Mouse (Mus musculus): ENCODE measurements around the gene Egfl8. TPM values are rescaled to one million over a fixed set of nuclear protein-coding genes. Genes with fewer than 3 reads are reported as not detected.

Gene Egfl8
- total RNA-seq, 2 experiments from 2014 or later, result 2.1 to 2.7 TPM

DNA sequence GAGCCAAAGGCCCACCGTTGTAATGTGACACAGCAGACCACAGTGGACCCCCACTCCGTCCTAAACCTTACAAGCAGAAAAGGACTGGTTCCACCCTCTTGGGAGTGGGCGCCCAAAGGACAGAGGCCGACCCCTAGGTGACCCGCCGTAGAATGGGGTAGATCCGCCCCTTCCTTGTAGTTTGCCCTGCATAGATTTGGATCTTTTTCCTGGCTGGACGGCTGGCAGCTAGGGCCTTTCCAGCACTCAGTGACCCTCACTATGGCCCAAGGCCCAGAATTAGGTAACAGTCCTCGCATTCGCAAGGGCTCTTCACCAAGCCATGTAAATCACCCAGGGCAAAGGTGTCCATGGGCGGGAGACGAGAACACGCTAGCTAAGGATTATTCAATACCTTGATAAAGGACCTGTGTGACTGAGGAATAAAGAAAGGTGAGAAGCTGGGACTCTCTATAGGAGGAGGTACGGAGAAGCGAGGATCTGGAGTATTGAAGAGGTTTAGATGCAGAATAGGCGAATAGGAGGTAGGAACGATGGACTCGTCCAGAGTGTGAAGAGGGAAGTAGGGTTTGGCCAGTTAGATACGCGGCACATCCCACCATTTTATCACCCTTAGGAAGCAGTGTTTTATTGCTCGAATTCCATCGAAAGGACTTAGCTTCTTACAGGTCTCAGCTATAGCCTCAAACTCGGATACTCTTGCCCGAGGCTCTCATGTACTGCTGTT is 11.1 kb downstream of the Egfl8 start:
- no peak for DNase-seq
- intact Hi-C loops (cut with DNase I), result loop anchor here (10.0 kb wide), 1 partner anchor 480 kb away; the partner anchor contains the start of gene Brd2

DNA sequence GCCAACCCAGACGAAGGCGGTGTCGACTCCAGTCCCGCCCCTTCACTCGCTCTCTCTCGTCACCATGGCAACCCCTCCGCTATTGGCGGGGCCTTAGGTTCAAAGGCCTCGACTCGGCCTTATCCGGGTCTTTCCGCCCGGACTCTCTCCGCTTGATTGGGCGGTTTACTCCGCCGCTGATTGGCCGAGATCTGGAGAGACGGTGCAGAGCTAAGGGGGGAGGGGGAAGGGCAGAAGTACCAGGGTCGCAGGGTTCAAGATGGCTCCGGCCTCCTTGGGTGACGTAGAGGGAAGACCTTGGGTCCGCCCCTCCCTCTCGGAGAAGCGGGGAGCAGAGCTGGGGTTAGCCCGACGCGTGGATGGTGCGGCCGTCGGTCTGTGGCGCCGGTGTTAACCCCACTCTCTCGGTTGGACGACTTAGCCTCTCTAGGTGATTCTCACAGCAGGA is 11.7 kb downstream of the Egfl8 start, which contains the start of gene Agpat1:
Gene Agpat1, plus strand, starts transcription at position 202 of the 448 bp plus-strand sequence.
- DNase-seq, result peak; percentile 96 to 98
- intact Hi-C loops (cut with DNase I), result loop anchor here (10.0 kb wide), 1 partner anchor 479 kb away; the partner anchor contains the start of gene Brd2

DNA sequence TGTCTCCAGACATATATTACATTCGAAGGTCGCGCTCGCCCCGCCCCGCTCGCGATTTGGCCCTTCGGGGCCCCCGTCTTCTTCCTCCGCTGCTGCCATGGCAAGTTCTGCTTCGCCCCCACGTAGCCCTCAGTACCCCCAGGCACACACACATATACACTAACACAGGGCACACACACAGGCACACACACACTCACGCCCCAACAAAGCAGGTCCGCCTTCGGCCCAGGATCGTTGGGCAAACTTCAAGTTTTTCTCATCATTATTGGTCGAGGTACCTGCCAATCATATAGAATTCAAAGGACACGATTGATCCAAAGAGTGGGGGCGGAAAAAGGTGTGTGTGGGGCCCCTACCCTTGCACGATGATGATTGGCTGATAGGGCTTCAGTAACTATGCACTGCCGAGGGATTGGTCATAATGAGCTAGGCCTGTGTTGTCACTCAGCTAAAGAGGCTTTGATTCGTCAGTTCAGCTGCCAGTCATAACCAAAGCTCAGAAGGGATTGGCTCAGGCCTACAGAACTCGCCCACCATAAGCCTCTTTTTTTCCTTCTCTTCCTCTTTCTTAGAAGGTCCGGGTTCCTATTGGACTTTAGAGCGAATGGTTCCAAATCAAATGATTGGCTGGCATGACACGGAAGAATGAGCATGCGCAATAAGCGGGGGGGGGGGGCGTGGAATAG is 12.3 kb downstream of the Egfl8 start, which contains the start of gene Rnf5:
Gene Rnf5, minus strand, starts transcription at position 316 of the 686 bp plus-strand sequence.
- intact Hi-C loops (cut with DNase I), result loop anchor here (1.0 to 10.0 kb wide), 2 partner anchors 10 to 479 kb away; partner anchors contain the start of gene Brd2
- DNase-seq, result peak; percentile 96 to 98

DNA sequence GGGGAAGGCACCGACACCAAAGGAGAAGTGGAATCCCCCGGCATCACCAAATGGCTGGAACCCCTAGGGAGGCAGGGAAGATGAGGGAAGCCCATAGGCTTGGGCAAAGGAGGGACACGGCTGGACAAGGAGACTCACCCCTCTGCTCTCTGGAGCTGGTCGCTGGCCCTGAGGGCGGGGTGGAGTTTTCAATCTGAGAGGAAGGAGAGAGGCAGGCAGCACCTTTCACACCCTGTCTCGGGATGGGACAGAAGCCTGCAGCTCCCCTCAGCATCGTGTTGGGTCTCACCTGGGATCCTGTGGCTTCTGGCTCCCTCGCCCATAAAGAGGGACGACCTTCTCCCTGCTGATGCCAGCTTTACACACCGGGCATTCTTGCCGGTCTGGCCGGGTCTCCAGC is 14.0 kb downstream of the Egfl8 start:
- intact Hi-C loops (cut with DNase I), result loop anchor here (10.0 kb wide), 1 partner anchor 477 kb away; the partner anchor contains the start of gene Brd2
- DNase-seq, result no peak

DNA sequence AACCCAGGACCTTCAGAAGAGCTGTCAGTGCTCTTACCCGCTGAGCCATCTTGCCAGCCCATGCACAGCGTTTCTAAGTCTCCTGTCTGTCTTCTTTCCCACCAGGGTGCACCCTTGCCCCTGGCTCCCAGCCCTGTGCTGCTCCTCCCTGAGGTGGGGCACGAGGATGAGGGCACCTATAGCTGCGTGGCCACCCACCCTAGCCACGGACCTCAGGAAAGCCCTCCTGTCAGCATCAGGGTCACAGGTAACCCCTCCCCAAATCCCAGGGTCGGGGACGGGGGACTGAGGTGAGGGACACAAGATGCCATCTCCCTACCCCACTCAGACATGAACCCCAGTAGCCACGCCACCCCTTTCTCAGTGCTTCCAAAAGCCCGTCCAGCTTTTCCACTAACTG is 15.9 kb downstream of the Egfl8 start:
- DNase-seq, result no peak
- intact Hi-C loops (cut with DNase I), result loop anchor here (10.0 kb wide), 1 partner anchor 475 kb away; the partner anchor contains the start of gene Brd2

DNA sequence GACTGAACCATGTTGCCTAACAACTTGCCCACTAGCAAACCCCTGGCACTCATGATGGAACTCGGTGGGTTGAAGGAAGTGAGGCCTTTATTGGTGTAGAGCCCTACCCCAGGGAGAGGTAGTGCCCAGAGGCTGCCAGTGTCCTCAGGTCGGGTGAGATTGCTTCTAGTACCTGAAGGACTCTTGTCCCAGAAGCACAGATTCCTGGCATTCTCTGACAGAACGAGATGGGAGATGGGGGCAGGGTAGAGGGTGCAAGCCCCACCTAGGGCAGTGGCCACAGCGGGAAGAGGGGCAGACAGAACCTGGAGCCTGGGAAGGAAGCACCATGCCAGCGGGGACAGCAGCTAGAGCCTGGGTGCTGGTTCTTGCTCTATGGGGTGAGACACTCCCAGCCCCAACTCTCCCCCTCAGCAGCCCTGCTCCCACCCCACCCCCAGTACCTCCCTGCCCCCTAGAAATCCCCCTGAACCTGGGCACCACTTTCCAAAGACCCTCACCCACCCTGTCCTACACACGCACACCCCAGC is 18.1 kb downstream of the Egfl8 start, which contains the start of gene Ager:
Gene Ager, plus strand, starts transcription at position 297 of the 530 bp plus-strand sequence.
- no peak for DNase-seq
- intact Hi-C loops (cut with DNase I), result no loop called here

DNA sequence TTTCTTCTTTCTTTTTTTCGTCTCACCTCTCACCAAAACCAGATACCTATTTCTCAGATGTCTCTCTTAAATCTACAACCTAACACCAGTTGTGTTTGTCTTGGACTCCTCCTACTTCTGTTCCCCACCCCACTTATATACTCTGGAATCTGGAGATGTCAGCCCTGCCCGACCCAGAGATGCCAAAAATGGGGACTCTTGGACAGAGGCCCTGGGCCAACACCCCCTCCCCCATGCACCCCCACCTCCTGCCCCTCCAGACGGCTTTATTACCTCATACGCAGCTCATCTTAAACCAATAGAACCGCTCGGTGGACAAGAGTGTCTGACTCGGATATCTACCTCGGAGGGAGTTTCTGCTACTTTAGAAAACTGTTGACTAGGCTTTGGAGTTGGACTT is 19.7 kb downstream of the Egfl8 start:
- intact Hi-C loops (cut with DNase I), result no loop called here
- DNase-seq, result no peak

DNA sequence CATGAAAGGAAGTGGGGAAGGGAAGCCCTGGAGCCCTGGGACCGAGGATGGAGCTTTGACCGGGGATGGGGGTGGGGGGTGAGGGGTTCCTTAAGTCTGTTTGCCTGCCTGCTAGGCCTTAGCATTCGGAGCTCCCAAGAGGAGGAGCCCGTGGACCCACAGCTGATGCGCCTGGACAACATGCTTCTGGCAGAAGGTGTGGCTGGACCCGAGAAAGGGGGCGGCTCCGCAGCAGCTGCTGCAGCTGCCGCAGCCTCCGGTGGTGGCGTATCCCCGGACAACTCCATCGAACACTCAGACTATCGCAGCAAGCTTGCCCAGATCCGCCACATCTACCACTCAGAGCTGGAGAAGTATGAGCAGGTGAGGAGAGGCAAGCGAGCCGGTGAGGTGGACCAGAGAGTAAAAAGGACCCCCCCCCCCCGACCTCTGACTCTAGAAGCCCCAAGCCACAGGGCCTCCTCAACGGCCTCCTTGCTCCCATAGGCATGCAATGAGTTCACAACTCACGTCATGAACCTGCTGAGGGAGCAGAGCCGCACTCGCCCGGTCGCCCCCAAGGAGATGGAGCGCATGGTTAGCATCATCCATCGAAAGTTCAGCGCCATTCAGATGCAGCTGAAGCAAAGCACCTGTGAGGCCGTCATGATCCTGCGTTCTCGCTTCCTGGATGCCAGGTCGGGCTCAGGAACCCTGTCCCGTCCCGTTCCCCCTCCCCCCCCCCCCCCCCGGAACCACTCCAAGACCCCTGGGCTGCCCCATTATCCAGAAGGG is 21.8 kb downstream of the Egfl8 start:
- peak in 1 of 2 experiments; percentile 32 for DNase-seq
- intact Hi-C loops (cut with DNase I), result loop anchor here (1.0 kb wide), 1 partner anchor 9 kb away; the partner anchor contains the start of gene Rnf5

DNA sequence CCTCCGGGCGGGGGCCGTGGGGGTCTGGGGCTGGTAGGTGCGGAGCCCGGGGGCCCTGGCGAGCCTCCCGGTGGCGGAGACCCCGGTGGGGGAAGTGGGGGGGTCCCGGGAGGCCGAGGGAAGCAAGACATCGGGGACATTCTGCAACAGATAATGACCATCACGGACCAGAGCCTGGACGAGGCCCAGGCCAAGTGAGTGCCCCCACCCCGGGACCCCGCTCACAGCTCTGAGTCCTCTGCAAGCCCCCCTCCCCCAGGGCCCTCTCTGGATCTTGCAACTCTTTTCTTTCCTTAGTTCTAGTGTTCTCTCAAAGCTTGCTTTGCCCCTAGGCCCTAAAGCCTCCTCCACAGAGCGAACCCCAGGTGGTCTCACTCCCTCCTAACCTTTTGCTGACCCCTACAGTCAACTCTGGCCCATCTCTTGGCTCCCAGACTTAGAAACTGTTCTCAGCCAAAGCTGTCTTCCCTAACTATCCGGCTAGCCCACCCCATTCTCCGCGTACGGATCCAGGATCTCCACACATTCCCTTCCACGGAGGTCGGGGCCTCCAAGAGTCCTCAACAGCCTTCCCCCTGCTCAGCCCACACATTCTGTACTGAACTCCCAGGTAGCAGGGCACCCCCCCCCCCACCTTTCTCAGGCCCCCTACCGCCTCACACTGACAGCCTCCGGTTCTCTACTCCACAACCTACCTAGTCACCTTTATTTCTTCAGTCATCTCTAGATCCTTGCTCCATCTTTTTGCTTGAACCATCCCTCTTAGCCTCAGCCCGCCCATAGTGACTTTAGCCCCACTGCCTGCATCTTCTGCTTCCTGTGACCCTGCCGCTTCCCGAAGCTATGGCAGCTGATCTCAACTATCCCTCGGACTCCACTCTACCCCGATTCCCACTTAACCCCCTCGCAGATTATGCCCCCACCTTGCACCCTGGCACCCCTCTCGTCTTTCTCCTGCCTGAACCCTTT is 22.9 kb downstream of the Egfl8 start:
- DNase-seq, result no peak
- intact Hi-C loops (cut with DNase I), result loop anchor here (1.0 kb wide), 1 partner anchor 10 kb away; the partner anchor contains the start of gene Rnf5

DNA sequence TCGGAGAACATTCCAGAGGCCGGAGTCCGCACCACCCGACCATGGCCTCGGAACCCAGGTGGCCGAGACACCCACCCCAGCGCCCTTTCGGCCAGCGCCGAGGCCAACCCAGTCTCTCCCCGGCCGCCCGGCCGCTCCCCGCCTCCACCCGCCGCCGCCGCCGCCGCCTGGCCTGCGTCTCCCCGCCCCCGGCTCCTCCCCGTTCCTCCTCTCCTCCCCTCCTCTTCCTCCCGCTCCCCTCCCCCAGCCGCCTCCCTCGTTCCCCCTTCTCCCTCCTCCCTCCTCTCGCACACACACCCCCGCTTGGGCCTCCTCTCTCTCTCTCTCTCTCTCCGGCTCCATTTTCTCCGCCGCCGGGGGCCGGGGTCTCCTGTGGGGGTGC is 23.8 kb downstream of the Egfl8 start:
- intact Hi-C loops (cut with DNase I), result no loop called here
- DNase-seq, result peak; percentile 92 to 93

DNA sequence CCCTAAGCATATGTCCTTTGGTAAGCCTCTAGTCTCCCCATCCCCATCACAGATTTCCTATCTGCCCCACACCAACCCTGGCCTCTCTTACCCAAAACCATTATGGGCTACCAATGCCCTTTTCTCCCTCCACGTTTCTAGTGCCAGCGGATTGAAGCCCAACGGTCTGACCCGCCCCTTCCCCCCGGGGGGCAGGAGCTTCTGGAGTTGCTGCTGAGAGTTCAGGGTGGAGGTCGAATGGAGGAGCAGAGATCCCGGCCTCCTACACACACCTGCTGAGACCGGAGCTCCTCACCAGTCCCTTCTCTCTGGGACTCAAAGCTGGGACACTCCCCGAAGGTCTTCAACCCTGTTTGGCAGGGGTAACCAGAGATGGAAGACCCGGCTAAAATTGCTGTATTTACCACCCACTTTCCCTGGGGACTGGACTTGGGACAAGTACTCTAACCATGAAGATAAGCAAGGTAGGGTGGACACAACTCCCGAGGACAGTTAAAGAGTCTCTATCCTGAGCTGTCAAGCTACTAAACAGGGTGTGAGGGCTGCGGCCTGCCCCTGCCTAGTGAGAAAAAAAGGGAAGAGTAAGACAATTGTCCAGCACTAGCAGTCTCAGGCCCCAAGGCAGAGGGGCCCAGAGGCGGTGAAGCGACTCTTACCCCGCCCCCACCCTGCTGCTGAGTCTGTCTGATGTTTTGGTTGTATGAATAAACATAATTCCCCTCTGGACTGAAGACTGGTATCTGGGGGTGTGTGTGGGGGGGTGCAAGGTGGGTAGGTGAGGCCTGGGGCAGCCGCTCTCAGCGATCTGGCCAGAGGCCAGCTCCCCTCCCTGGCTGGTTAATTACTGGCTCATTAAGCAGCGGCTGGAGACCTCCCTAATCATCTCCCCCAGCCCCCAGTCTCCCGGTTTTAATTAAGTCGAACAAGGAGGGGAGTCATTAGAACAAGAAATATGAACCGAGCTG is 24.5 kb downstream of the Egfl8 start, which contains the start of gene Pbx2:
Gene Pbx2, plus strand, starts transcription at position 238 of the 965 bp plus-strand sequence.
- intact Hi-C loops (cut with DNase I), result no loop called here
- peak in 1 of 2 experiments; percentile 29 for DNase-seq

DNA sequence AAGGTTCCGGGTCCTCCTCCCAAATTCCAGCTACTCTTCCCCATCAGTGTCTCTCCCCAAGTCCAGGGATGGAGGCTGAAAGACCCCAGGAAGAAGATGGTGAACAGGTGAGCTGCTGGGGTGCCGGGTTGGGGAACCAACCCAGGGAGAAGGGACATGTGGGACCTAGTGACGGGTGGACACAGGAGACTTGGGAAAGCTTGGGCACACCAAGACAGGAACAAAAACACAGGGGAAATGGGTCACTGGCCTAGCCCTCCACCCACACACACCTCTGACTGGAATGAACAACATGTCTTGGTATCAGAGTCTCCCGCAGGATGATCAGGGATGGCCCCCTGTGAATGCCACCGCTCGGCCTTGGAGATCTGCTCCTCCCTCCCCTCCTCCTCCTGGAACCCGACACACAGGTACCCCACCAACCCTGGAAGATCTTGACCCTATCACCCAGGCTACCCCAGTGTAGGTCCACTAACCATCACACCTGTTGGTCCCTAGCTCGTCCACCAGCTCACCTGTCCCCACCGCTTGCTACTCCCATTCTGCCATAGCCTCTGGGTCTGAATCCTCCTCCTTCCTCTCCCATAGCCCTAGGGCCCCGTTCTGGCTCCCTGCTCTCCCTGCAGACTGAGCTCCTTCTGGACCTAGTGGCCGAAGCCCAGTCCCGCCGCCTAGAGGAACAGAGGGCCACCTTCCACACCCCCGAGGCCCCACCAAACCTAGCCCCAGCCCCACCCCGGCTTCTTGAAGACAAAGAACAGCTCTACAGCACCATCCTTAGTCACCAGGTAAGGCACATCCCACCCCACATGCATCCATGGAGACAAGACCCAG is 25.4 kb downstream of the Egfl8 start:
- peak in 1 of 2 experiments; percentile 28 for DNase-seq
- intact Hi-C loops (cut with DNase I), result no loop called here

DNA sequence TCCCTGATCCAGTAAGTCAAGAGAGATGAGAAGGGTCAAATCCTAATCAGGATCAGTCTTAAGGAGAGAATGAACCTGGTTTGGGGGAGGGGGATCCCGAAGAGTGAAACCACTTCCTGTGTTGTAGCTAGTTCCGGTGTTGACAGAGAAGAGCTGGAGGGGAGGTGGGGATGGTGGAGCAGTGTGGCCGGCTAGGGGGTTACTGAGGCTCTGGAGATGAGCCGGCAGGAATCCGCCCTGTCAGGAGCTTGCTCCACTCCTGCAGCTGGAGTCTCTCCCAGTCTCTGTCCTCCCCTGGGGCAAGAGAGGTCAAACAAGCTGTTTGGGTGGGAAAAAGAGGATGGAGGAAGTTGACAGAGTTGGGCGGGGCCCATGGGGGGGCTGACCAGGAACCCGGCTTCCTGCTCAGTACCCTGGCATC is 26.1 kb downstream of the Egfl8 start, which contains the start of gene Gpsm3:
Gene Gpsm3, plus strand, starts transcription at position 126 of the 421 bp plus-strand sequence.
- peak; percentile 72 to 73 for DNase-seq
- intact Hi-C loops (cut with DNase I), result no loop called here

DNA sequence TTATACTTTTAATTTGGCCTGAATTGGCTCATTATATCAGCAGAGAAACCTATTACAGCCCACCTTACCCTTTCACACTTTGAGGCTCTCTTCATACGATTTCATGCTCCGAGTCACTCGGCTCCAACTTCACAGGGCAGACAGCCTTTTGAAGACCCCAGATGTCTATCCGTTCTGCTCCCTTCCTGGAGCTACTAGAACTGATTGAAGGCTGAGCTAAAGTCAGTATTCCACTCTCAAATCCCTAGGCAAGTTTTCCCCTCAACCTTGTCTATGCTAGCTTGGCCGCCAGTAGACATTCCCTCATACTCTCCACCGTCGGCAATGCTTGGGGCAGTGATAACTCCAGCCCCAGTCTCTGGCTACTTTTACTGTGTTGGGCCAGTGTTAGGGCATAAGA is 26.6 kb downstream of the Egfl8 start:
- intact Hi-C loops (cut with DNase I), result no loop called here
- DNase-seq, result no peak

DNA sequence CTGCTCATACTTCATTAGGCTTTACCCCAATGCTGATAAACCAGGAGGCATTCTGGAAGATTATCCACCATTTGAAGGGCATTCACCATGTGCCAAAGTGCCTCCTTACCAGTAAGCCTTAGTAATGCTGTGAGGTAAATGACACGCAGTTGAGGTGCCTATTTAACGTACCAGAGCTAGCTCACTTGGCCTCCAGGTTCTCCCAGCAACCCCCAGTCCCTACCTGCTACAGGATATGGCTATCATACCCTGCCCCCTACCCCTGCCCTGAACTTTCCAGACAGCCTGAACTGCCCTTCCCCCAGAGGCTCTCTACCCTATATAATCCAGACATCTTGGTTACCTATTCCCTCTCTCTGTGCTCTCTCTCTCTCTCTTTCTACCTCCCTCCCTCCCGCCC is 27.0 kb downstream of the Egfl8 start:
- no peak for DNase-seq
- intact Hi-C loops (cut with DNase I), result no loop called here

DNA sequence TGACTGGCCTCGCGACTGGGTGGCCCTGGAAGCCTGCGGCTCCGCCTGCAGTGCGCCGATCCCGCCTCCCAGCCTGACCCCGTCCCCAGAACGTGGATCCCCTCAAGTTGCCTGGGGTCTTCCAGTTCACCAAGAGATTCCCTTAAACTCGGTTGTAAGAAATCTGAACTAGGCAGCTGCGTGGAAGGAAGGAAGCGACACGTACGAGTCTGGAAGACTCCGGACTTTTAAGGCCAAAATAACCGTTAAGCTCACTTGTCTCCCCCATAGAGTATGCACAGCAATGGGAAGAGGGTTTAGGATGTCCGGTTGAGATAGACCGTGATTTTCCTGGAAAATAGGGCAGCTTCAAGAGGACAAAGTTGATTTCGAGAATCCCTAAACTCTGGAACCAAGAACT is 28.0 kb downstream of the Egfl8 start:
- intact Hi-C loops (cut with DNase I), result no loop called here
- DNase-seq, result no peak

DNA sequence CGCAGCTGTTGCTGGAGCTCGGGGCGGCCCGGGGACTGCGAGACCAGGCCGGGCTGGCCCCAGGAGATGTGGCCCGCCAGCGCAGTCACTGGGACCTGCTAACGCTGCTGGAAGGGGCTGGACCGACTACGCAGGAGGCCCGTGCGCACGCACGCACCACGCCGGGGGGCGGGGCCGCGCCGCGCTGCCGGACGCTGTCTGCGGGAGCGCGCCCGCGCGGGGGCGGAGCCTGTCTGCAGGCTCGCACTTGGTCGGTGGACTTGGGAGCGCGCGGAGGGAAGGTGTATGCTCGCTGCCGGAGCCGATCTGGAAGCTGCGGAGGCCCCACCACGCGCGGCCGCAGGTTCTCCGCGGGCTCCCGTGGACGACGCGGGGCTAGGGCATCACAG is 28.4 kb downstream of the Egfl8 start:
- peak; percentile 98 to 99 for DNase-seq
- intact Hi-C loops (cut with DNase I), result no loop called here

Measured in heart, postnatal 14 days (tissue).